Mouse (Mus musculus) cerebellum, adult 18-20 months (tissue): ENCODE data around the gene Gm20897.
"Not testable (repeated sequence)": the region's sequence is repeated elsewhere in the genome, so short reads cannot be mapped to it uniquely, and the experiment has no call there.

Experiments
- DNase-seq, 2 experiments: peaks; one replicate each; pipeline ENCODE4 v3.0.0; 2021

Gene Gm20897

DNA sequence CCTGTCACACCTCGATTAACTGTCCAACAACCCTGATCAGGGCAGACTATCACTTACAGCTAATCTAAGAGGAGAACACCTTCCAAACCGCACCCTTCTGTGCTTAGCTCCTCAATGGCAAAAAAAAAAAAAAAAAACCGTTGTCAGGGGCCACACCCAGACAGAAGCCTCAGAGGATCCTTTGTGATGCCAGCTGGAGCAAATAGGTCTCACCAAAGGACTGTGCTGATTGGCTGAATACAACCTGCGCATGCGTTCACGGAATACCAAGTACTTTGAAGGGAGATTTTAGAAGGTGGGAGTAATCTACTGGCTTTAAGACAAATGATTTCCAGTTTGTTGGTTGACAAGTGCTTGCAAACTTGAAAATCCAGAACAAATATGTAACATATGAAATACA lies at the start of gene Gm20897:
Gm20897 (minus strand) TSS at position 101 of the 400 bp plus-strand sequence.
- not testable (repeated sequence) for DNase-seq
